Mouse (Mus musculus) splenic B cell, adult 2 months (primary cell): ENCODE results near the gene Gm32742.

Experiments used
- DNase-seq: peaks from one replicate; pipeline ENCODE4 v3.0.0-alpha.2; 2011; ENCODE audit warnings: low read depth, low spot score
- H3K27me3 ChIP-seq: 2 replicates; pipeline ENCODE4 v1.6.1; 2012; ENCODE audit warnings: mild to moderate bottlenecking, low read length, moderate library complexity, mixed read lengths; ENCODE audit not compliant: control insufficient read depth, poor library complexity, insufficient read depth, severe bottlenecking
- H3K36me3 ChIP-seq: 2 replicates; pipeline ENCODE4 v1.6.1; 2012; ENCODE audit warnings: mild to moderate bottlenecking, low read length, moderate library complexity, mixed read lengths; ENCODE audit not compliant: control insufficient read depth, poor library complexity, insufficient read depth, severe bottlenecking

The Gm32742 gene

GRCm38 (mm10) chr9:51137432-51137831, 27.9 kb downstream of the Gm32742 start:
- no peaks in the 10 kb centered on the region for H3K36me3 ChIP-seq
- no peaks in the 10 kb centered on the region for H3K27me3 ChIP-seq
- no peak for DNase-seq

DNA sequence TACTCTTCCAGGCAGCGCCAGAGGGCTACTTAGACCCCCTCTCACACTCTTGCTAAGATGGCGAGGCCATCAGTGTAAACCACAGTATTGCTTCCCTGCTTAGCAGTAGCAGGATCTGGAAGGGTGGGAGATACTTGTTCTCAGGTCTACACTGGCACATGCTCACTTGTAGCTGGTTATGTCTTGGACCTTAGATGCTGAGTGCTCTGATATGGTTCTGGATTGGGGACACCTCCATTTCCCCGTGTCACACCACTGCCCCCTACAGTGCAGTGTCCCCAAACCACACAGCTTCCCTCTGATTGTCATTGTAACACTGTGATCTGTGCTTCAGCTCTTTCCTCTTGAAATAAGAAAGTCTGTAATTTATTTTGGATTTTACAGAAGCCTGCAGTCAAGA, 28.3 kb downstream of the Gm32742 start:
- no peaks in the 10 kb centered on the region for H3K27me3 ChIP-seq
- peak; percentile 32 for DNase-seq
- no peaks in the 10 kb centered on the region for H3K36me3 ChIP-seq

GRCm38 (mm10) chr9:51114767-51115166, 50.5 kb downstream of the Gm32742 start:
- no peaks in the 10 kb centered on the region for H3K27me3 ChIP-seq
- H3K36me3 ChIP-seq: no peaks in the 10 kb centered on the region
- no peak for DNase-seq

GRCm38 (mm10) chr9:51105751-51106150, 59.6 kb downstream of the Gm32742 start:
- no peak for DNase-seq
- H3K36me3 ChIP-seq: no peaks in the 10 kb centered on the region
- H3K27me3 ChIP-seq: no peaks in the 10 kb centered on the region

DNA sequence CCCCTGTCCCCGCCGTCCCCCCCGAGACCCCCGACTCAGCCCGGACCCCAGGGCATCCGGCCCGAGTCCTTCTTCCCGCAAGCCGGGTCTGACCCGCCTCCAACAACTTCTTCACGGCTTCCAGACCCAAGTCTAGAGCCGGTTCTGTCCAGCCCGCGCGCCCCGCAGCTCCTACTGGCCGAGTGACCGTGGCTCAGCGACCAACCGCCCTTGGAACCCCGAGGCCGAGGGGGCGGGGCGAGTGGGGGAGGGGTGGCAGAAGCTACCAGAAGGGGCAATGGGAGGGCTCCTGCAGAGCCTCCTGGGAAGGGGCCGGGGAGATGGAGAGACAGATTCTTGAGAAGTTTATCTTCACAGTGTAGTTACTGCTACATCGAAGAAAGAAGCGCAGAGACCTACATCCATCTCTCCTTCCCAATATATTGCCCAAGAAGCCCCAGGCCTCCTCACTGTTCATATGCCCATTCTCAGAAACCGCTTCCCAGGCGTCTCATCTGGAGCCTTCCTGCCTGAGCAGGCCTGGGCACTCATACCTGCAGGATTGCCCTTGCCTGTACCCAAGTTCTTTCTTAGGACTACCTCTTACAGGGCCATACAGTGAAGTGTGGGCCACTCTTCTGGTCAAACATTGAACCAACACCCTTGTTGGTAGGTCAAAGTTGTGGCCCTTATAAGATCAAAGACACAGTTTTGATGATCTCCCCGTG, 61.4 kb downstream of the Gm32742 start:
- Histone ChIP-seq H3K36me3 (no peaks in the 10 kb centered on the region), H3K27me3 (no peaks in the 10 kb centered on the region)
- DNase-seq: no peak

DNA sequence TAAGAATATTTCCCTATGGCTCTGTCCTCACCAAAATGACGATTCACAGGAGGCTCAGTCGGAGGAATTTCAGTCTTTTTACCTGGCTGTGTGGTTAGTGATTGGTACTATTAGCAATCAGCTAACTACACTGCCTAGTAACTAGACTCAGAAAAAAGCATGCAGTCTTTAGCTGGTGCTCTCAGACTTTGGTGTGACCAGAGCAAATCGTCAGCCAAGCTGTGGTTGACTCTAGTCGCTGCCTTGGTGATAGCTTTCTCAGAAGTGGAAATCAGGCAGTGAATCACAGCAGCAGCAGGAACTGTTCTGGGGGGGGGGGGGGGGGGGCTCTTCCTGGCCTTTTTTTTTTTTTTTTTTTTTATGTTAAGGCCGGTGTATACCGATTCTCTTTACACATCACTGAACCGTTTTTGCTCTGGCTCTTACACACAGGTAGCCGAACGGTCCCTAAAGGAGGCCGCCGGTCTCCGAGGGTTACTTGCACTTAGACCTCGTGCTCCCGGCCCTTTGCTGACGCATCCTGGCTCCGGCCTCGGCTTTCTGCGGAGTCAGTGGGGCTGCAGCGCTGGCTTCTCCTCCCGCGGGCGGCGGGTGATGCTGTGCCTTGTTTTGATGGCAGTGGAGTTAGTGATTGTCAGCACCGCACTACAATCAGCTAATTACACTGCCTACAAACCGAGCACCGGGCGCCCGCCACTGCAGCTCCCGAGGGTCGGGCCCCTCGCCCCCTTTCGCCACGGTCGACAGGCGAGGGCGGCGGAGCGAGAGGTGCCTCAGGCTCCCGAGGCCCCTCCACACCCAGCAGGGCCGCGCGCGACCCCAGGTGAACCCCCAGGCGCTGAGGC, 62.1 kb downstream of the Gm32742 start:
- DNase-seq: peak; percentile 23
- H3K27me3 ChIP-seq: no peaks in the 10 kb centered on the region

GRCm38 (mm10) chr9:51101756-51102425, 63.4 kb downstream of the Gm32742 start, which contains the start of gene 4833427G06Rik:
4833427G06Rik (minus strand) TSS chr9:51102078.
- peak; percentile 9 for DNase-seq
- H3K27me3 ChIP-seq: no peaks in the 10 kb centered on the region
- no peaks in the 10 kb centered on the region for H3K36me3 ChIP-seq

More for the DNA sequence above, 62.1 kb downstream of the Gm32742 start:
- no peaks in the 10 kb centered on the region for H3K36me3 ChIP-seq

GRCm38 (mm10) chr9:51096306-51096705, 69.0 kb downstream of the Gm32742 start:
- Histone ChIP-seq H3K27me3 (no peaks in the 10 kb centered on the region), H3K36me3 (no peaks in the 10 kb centered on the region)
- DNase-seq: no peak

DNA sequence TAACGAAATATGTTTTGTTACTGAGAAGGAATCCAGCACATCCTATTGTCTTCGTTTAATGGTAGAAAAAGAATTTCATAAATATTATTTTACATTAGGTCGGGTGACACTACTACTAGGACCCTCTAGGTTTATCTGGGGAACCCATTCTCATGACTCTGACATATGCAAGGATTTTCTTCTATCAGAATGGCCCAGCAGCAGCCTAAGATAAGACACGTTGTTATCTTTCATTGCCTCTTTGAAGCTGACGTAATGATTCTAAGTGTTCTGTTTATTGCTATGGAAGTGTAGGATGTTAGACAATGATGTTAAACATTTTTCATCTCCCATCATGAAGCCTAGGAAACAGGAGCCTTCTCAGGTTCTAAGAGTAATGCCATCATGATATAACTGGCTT, 71.6 kb downstream of the Gm32742 start:
- no peaks in the 10 kb centered on the region for H3K36me3 ChIP-seq

DNA sequence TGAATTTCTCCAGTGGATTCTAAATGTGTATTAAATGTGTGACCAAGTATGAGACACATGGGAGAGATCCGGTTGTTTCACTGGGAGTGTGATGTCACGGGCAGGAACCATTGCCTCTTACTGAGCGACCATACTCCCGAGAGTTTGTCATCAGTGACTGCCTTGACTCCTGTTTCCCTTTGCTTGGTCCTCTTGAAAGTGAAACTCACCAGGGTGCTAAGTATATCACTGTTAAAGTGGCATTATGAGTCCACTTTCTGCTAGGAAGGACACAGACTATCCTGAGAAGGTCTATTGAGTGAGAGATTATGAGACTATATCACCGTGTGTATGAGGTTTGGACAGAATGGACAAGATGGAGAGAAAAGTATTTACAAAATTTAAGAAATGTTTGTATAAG, 83.7 kb downstream of the Gm32742 start:
- Histone ChIP-seq H3K27me3 (no peaks in the 10 kb centered on the region), H3K36me3 (no peaks in the 10 kb centered on the region)
- DNase-seq: no peak

More for the DNA sequence above, 71.6 kb downstream of the Gm32742 start:
- H3K27me3 ChIP-seq: no peaks in the 10 kb centered on the region
- no peak for DNase-seq
